Mouse (Mus musculus) bone marrow, adult 2 months (tissue): ENCODE data around the gene Ciz1. TPM values are rescaled to one million over a fixed set of nuclear protein-coding genes. Genes with fewer than 3 reads are reported as not detected.

Source experiments
- H3K27ac ChIP-seq: fragments of 200-500 bp; 2 replicates; pipeline ENCODE4 v1.5.1; 2012; ENCODE audit warnings: low read depth, mild to moderate bottlenecking, control low read depth, inconsistent platforms, low read length; ENCODE audit not compliant: control insufficient read depth, poor library complexity, insufficient read depth
- H3K4me1 ChIP-seq: fragments of 200-500 bp; 2 replicates; pipeline ENCODE4 v1.6.1; 2011; ENCODE audit warnings: low read length; ENCODE audit not compliant: control insufficient read depth, insufficient read depth
- H3K4me3 ChIP-seq: fragments of 200-500 bp; replicated peaks from 2 replicates; pipeline ENCODE3; 2011; ENCODE audit warnings: mild to moderate bottlenecking, low read depth, low read length, control low read depth; ENCODE audit not compliant: control insufficient read depth
- CTCF ChIP-seq: fragments of 200-500 bp; IDR thresholded peaks from 2 replicates; pipeline ENCODE4 v1.5.1; 2011; ENCODE audit warnings: low read length, control low read depth; ENCODE audit not compliant: control insufficient read depth, insufficient read depth
- POLR2A ChIP-seq: fragments of 200-500 bp; IDR thresholded peaks from 2 replicates; pipeline ENCODE4 v1.6.1; 2011; ENCODE audit warnings: low read depth, mild to moderate bottlenecking, control low read depth, low read length, borderline replicate concordance; ENCODE audit not compliant: control insufficient read depth
- WGBS: fragments of 180-500 bp; shearing (Covaris S2); methylation state at CpG from one replicate; pipeline ENCODE4 v1.1.7; 2018; 5-methylcytosine and 5-hydroxymethylcytosine counted together
- polyA plus RNA-seq: library from polyadenylated mRNA; stranded (reverse); fragments of >200 nt; gene quantifications from 2 replicates; pipeline ENCODE4 v1.2.4, GENCODE M21; 2011; ENCODE audit warnings: low replicate concordance; ENCODE audit not compliant: missing spikeins, insufficient read depth, insufficient read length

Ciz1 gene
- polyA plus RNA-seq, 1 experiment = 127 TPM

DNA sequence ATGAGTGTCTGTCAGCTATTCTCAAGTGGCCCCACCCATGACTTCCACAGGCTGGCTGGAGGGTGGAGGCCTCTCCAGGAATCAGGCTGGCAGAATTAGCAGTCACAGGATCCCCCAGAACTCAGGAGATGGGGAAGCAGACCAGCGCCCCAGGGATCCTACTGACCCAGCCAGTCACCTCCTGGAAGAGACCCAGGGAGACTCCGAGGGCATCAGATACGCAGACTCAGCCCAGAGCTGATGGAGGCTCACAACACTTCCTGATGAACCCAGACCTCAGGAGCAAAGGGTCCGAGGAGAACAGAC is 10.5 kb upstream of the Ciz1 start:
- TF ChIP-seq POLR2A = no peak
- no peak for TF ChIP-seq CTCF
- 82% methylated on average over 4 of the region's 4 CpGs for WGBS
- H3K4me1 ChIP-seq = no peaks in the 10 kb centered on the region
- no peak overlapping the region for H3K4me3 ChIP-seq
- no peak overlapping the region for H3K27ac ChIP-seq

GRCm38 (mm10) chr2:32342039-32342438 is 10.1 kb upstream of the Ciz1 start:
- Histone ChIP-seq H3K27ac (no peak overlapping the region), H3K4me1 (no peaks in the 10 kb centered on the region), H3K4me3 (no peak overlapping the region)
- 80% methylated on average over 4 of the region's 4 CpGs for WGBS
- TF ChIP-seq CTCF (no peak), POLR2A (no peak)

- Histone ChIP-seq H3K4me1 (no peaks in the 10 kb centered on the region), H3K27ac (no peak overlapping the region), H3K4me3 (no peak overlapping the region)
- TF ChIP-seq POLR2A (no peak), CTCF (no peak)
- 65% methylated on average over 6 of the region's 6 CpGs for WGBS
These were observed 9.4 kb upstream of the Ciz1 start for GRCm38 (mm10) chr2:32342539-32343350.

DNA sequence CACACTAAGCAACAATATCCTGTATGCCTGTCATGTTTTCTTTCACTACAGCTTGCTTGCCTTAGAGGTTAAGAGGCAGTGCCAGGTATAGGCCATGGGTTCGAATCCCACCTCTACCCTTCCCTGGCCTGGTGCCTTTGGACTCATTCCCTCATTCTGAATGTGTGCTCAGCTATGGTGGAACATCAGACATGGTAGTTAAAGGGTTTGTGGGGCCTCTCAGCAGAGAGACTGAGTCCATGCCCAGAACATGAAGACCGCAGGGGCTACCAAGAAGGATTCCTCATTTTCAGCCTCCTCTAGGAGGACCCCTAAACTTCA is 8.8 kb upstream of the Ciz1 start:
- TF ChIP-seq POLR2A (no peak), CTCF (no peak)
- no peak overlapping the region for H3K27ac ChIP-seq
- H3K4me1 ChIP-seq = no peaks in the 10 kb centered on the region
- H3K4me3 ChIP-seq = no peak overlapping the region
- 85% methylated on average over 2 of the region's 2 CpGs for WGBS

DNA sequence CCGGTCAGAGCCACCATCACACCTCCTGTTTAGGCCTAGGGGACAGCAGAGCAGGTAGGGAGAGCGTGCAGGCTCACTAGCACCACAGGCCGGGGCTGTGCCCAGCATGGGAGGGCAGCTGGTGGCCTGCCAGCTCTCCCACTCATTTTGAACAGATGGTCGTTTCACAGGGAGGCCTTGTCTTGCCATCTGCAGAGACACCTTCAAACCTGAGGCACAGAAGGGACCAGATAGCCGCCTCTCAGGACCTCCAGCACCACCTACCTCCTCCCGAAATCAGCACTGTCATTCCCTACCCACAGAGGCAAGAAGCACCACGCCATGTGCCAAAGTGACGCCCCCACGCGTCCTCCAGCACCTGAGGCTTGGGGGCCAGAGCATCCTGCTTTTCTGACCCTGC is 8.1 kb upstream of the Ciz1 start:
- H3K4me1 ChIP-seq = no peaks in the 10 kb centered on the region
- no peak overlapping the region for H3K27ac ChIP-seq
- TF ChIP-seq CTCF (no peak), POLR2A (no peak)
- H3K4me3 ChIP-seq = no peak overlapping the region
- WGBS = 59% methylated on average over 10 of the region's 10 CpGs

GRCm38 (mm10) chr2:32344598-32345321 is 7.4 kb upstream of the Ciz1 start:
- Histone ChIP-seq H3K27ac (no peak overlapping the region), H3K4me3 (no peak overlapping the region), H3K4me1 (no peaks in the 10 kb centered on the region)
- no peak for TF ChIP-seq CTCF
- no peak for TF ChIP-seq POLR2A
- 77% methylated on average over 14 of the region's 14 CpGs for WGBS

- TF ChIP-seq POLR2A (no peak), CTCF (no peak)
- Histone ChIP-seq H3K4me1 (no peaks in the 10 kb centered on the region), H3K4me3 (no peak overlapping the region), H3K27ac (no peak overlapping the region)
- 80% methylated on average over 6 of the region's 6 CpGs for WGBS
These were observed 5.1 kb upstream of the Ciz1 start for GRCm38 (mm10) chr2:32347019-32347418.

GRCm38 (mm10) chr2:32348311-32348710 is 3.8 kb upstream of the Ciz1 start:
- H3K4me1 ChIP-seq = no peaks in the 10 kb centered on the region
- WGBS = 83% methylated on average over 11 of the region's 11 CpGs

More at GRCm38 (mm10) chr2:32348311-32348710, 3.8 kb upstream of the Ciz1 start:
- no peak overlapping the region for H3K4me3 ChIP-seq
- TF ChIP-seq CTCF (no peak), POLR2A (no peak)
- no peak overlapping the region for H3K27ac ChIP-seq
